Mouse (Mus musculus): ENCODE measurements around the gene Edc3. TPM values are rescaled to one million over a fixed set of nuclear protein-coding genes. Genes with fewer than 3 reads are reported as not detected.

The Edc3 gene
- total RNA-seq (2015) (5.5 and 5.7 TPM in 2 replicates), total RNA-seq (2017) (3.7 and 4.9 TPM in 2 replicates)

DNA sequence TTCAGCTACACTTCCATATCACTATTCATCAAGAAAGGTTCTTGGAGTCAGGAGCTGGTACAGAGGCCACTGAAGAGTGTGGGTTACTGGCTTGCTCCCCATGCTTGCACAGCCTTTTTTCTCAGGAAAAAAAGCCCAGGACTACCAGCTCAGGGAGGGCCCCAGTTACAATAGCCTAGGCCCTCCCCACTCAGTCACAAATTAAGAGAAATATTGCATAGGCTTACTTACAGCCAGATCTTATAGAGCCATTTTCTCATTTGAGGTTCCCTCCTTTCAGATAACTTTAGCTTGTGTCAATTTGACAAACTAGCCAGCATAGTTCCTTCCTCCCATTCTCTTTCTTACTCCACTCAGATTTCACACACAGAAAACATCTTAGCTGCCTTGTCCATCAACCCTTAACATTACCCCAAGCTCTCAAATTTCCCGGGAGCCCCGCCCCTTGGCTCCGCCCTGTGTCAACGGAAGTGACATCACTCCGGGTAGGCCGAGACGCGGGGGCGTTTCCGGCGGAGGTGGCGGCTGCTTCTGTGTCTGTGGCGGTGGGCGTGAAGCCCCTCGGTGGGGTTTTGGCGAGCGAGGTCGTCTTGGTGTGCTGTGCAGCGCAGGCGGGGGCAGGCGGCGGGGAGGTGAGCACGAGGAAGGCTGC, at the start of gene Edc3:
Gene Edc3, plus strand, starts transcription at position 473 of the 652 bp plus-strand sequence.
- ATAC-seq (ENCODE audit: poor library complexity, severe bottlenecking), result peak; percentile 98

DNA sequence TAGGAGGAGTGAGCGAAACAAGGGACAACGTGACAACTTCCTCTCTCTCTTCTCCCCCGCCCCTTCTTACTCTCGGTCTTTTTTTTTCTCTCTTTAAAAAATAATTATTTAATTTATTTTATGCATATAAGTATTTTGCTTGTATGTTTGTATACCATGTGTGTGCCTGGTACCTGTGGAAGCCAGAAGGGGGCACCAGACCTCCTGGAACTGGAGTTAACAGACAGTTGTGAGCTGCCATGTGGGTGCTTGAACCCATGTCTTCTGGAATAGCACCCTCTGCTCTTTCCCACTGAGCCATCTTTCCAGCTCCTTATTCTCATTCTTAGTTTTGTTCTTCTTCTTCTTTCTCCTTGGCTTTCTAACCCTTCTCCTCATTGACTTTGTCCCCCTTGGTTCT, 49.4 kb upstream of the Edc3 start:
- no peak for ATAC-seq (ENCODE audit: poor library complexity, severe bottlenecking)

DNA sequence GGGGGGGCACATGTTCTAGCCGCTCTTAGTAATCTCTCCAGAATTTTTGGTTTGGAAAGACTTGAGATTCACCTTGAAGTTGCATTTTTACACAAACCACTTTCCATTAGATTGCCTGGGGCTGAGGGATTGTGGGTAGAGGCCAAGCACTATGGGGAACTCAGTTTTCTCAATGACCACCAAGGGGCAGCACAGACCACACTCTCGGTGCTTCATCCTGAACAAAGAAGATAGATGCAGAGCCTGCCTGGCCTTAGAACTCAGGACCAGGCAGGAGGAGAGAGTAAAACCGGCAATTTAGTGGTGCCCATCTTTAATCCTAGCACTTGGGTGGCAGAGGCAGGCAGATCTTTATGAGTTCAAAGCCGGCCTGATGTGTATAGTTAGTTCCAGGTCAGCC, 48.6 kb upstream of the Edc3 start:
- peak; percentile 86 for ATAC-seq (ENCODE audit: poor library complexity, severe bottlenecking)

DNA sequence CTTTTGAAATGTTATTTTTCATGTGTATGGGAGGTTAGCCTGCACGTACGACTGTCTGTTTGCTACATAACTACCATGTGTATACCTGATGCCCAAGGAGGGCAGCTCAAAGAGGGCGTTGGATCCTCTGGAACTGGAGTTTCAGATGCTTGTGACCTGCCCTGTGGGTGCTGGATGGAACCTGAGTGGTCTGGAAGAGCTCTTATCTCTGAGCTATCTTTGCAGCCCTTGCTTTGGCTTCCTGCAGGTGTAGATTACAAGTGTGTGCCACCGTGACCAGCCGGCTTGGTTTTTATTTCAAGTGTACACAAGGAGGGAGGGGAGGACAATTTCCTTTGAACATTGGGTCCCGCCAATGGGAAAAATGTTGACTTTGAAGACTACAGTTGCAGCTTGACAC, 47.8 kb upstream of the Edc3 start:
- ATAC-seq (ENCODE audit: poor library complexity, severe bottlenecking), result no peak

DNA sequence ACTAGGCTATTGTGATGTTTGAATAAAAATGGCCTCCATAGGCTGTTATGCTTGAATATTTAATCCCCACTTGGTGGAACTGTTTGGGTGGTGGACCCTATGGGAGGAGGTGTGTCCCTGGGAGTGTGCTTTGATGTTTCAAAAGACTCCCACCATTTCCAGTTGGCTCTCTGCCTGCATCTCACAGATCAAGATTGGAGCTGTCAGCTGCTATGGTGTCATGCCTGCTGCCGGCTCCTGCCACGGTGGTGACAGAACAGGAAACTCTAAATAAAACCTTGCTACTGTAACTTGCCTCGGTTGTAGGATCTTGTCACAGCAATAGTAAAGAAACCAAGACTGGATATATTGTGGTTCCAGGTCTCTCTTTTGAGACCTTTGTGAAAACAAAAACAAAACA, 46.8 kb upstream of the Edc3 start:
- ATAC-seq (ENCODE audit: poor library complexity, severe bottlenecking), result no peak

DNA sequence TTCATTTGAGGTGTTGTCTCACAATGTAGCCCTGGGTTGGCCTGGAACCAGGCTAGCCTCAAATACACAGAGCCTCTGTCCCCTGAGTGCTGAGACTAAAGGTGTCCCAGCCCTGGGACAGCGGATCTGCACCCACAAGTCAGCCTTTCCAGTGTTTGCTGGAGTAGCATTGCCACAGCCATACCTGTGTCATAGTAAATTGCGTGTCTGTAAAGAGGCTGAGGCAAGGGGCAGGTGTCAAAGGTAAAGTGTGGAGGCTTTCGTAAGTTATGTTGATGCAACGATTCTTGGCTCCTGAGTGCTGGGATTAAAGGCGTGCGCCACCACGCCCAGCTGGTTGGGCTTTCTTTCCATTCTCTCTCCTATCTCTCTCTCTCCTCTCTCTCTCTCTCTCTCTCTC, 43.7 kb upstream of the Edc3 start:
- ATAC-seq (ENCODE audit: poor library complexity, severe bottlenecking), result no peak

DNA sequence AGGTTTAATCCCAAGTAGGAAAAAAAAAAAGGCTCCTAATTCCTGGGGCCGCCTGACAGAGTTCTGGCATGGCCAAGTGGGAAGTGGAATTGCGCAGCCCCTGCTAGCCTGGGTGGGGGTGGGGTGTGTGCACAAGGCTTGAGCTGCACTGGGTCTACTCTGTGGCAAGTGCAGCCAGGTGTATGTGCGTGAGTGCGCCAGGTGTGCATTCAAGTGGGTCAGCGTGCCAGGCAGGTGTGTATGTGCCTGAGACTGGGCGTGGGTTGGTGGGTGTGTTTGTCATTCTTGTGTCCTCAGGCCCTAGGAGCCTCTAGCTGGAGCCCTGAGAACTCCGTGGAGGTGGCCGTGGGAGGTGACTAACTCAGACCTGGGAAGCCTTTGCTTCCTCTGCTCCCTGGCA, 41.8 kb upstream of the Edc3 start:
- no peak for ATAC-seq (ENCODE audit: poor library complexity, severe bottlenecking)

DNA sequence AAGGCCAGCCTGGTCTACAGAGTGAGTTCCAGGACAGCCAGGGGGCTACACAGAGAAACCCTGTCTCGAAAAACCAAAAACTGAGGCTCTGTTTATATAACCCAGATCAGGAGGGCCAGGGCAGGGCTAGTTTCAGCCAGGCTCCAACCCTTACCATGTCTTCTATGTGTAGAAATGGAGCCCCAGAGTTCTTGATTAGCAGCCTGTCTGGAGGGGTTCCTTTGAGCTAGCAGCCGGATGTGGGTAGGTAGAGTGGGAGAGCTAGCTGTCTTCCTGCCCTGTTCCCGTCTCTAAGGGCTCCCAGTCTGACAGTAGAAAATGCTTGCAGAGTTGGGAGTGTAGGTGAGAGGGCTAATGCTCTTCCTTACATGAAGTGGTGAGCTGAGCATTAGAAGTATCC, 41.2 kb upstream of the Edc3 start:
- no peak for ATAC-seq (ENCODE audit: poor library complexity, severe bottlenecking)

DNA sequence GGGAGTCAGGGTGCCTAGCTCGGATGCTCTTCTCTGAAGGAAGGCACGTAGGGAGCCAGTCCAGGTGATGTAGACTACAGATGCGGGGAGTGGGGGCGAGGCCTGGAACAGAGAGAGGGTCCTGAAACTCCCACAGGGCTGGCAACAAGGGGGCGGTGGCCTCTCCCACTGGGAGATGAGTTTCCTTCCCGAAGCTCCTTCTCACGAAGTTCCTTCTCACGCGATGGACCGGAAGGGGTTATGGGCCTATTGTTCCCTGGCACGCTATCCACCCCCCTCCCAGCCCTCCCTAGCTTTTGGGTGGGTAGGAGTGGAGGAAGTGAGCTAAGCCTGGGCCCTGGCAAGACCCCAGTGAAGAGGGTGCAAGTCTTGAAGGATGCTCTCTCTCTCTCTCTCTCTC, 40.5 kb upstream of the Edc3 start:
- no peak for ATAC-seq (ENCODE audit: poor library complexity, severe bottlenecking)

DNA sequence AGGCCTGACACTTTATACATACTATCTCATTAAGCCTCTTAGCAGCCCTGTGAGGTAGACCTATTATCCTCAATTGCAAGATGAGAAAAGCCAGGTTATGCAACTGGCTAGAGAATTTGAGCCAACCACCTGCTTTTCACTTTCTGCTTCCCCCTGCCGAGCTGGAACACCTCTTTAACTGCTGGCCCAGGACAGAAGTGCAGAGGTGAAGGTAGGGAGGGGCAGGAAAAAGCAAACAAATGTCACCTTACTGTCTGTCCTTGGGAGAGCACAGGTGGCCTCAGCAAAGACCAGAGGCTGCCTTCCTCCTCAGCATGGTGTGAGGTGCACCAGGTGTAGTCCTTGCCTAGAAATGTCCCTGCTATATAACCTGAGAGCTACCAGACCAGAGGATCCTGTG, 40.1 kb upstream of the Edc3 start:
- no peak for ATAC-seq (ENCODE audit: poor library complexity, severe bottlenecking)

DNA sequence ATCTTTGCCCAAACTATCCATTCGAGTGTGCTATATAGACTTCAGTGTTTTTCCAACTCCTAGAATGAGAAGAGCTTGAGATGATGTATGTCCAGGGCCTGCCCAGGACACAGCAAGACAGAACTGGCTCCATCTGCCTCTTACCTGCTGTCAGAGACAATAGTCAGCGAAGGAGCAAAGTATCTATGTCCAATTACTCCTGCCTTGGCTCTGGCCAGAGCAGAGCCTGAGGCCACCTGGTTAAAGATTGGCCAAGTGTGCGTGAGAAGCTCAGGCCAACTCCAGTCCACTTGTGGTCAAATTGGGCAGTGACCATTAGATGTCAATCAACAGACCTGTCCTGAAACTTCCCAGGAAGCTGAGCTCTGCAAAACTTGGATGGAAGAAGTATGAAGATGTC, 38.8 kb upstream of the Edc3 start:
- no peak for ATAC-seq (ENCODE audit: poor library complexity, severe bottlenecking)

DNA sequence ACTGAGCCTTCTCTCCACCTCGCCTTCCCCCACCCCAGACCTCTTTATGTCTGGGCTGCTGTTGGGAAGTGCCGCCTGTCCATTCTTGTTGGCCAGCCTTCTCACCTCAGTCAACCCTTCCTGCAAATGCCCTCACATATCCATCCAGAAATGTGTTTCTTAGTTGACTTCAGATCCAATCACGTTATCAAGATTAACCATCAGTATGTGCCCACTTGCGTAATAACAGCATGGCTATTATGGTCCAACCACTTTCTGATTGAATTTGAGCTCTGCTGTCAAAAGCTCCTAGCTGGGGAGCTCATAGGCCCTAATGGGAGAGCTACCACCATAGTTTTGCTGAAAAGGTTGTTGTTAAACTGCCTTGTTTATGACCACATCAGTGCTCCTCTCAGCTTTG, 37.3 kb upstream of the Edc3 start:
- ATAC-seq (ENCODE audit: poor library complexity, severe bottlenecking), result no peak

DNA sequence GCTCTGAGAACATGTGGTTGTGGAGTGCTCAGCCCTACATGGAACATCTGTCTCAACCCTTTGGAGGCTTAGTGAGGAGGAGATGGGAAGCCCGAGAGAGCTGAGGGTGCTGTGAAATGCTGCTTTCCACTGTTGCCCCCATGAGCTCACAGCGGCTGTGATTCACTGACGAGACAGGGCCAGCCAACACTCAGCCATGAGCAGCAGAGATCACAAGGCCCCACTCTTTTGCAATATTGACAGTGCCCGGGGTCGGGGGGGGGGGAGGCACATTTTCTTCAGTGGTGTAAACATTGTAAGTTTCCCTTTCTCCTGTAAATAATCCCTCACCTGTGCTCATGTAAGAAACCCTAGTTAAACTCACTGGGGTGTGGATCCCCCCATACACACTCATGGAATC, 36.8 kb upstream of the Edc3 start:
- ATAC-seq (ENCODE audit: poor library complexity, severe bottlenecking), result no peak

DNA sequence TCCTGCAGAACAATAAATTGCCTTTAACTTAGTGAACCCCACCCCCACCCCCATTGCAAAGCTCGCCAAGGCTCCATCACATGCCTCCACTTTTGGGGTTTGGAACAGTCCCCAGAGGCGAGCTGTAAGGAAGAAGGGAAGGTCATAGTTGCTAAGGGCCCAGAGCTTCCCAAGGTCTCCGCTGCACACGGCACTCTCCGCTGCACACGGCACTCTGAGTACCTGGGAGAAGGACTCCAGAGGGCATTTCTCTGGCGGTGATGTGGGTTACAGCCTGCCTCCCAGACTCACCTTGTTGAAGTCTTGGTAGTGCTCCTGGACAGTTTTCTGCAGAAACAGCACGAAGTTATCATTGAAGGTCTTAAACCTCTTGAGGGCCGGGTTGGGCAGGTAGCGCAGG, 26.9 kb upstream of the Edc3 start:
- ATAC-seq (ENCODE audit: poor library complexity, severe bottlenecking), result no peak

DNA sequence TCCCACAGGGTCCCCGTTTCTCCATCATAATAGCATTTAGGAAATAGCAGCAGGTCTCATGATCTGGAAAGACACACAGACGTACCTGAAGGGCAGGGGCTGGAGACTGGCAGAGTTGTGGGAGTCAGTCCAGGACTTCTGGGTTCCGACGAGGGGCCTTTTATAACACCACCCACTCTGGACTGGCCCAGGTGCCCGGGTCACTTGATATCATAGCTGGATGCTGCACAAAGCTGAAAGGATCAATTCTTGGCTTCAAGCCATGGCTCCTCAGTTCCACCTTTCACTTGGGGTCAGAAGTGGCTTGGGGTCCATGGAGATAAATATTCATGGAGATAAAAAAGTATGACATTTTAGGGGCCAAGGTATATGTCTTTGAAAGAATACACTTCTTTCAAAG, 24.8 kb upstream of the Edc3 start, which contains the start of gene Cyp1a2:
Gene Cyp1a2, minus strand, starts transcription at position 184 of the 400 bp plus-strand sequence.
- no peak for ATAC-seq (ENCODE audit: poor library complexity, severe bottlenecking)

DNA sequence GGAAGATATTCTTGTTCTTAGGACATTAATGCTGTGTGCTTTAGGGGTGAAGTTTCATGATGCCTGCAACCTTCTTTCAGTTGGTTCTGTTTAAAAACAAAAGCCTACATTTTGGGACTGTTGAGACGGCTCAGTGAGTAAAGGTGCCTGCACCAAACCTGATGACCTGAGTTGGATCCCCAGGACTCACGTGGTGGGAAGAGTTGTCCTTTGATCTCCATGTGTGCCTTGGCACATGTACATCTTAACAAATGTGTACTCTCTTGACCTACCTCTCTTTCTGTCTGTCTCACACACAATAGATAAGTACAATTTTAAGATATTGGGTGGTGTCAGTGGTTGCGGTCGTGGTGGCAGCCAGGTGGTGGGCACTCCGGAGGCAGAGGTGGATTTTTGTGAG, 22.3 kb upstream of the Edc3 start:
- no peak for ATAC-seq (ENCODE audit: poor library complexity, severe bottlenecking)

DNA sequence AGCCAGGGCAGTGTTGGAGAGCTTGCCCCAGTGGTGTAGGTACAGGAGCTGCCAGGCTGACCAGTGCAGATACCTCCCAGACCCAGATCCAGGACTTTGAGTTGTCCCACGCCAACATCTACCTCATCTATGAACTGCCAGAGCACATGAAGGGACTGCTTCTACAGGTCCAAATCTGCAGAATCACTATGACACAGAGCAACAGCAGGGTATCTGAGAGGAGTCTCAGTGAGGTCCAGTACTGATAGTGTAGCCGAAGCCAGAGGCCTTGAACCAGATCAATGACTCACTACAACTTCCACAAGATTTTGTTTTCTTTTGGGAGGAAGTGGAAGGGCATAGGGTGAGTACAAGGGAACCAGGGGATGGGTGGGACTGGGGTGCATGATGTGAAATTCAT, 20.6 kb upstream of the Edc3 start, which contains the start of gene Cyp1a1:
Gene Cyp1a1, plus strand, starts transcription at position 178 of the 400 bp plus-strand sequence.
- no peak for ATAC-seq (ENCODE audit: poor library complexity, severe bottlenecking)

DNA sequence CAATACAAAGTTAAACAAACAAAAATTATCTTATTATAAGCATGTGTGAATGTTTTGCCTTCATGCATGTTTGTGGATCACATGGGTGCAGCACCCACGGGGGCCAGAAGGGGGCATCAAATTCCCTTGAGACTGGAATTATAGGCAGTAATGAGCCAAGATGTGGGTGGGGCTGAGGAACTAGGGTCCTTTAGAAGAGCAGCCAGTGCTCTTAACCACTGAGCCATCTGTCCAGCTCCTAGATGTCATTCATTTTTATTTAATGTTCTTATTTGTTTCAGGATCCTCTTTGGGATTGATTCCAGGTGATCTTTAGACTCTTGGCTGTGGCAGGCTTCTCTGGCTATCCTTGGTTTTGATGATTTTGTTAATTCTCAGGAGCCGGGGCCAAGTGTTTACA, 20.2 kb upstream of the Edc3 start:
- ATAC-seq (ENCODE audit: poor library complexity, severe bottlenecking), result peak; percentile 43; the same call in 1 of the 2 replicates

DNA sequence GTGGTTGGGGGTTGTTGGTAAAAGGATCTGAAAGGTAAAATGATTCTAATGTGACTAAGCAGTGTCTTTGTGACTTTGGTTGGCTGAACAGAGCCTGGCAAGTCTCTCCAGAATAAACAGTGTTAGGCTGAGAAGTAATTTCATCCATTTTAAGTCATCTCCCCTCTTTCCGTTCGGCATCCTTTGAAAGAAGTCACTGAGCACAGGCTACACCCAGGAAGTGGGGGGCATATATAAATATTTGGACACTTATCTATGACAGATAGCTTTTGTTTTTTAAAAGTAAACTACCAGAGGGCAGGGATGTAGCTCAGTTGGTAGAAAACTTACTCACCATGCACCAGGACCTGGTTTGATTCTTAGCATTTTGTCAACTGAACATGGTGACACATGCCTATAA, 19.7 kb upstream of the Edc3 start:
- no peak for ATAC-seq (ENCODE audit: poor library complexity, severe bottlenecking)

DNA sequence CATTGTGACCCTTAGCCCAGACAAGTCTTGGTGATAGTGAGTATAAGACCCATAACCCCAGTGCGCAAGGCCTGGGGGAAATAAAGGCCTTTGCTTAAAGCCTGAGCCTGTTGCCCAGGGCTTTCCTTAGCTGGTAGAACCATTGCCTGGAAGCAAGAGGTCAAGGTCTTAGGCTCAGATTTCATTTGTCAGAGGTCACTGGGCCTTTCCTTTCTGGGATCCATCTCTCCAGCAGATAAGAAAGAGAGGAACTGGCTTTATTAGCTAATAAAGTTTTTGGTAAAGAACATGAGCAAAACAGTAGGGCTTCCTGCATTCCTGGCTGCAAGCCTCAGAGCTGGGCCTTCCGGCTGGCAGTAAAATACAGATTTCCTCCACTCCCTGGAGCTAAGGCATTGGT, 14.2 kb upstream of the Edc3 start:
- no peak for ATAC-seq (ENCODE audit: poor library complexity, severe bottlenecking)

DNA sequence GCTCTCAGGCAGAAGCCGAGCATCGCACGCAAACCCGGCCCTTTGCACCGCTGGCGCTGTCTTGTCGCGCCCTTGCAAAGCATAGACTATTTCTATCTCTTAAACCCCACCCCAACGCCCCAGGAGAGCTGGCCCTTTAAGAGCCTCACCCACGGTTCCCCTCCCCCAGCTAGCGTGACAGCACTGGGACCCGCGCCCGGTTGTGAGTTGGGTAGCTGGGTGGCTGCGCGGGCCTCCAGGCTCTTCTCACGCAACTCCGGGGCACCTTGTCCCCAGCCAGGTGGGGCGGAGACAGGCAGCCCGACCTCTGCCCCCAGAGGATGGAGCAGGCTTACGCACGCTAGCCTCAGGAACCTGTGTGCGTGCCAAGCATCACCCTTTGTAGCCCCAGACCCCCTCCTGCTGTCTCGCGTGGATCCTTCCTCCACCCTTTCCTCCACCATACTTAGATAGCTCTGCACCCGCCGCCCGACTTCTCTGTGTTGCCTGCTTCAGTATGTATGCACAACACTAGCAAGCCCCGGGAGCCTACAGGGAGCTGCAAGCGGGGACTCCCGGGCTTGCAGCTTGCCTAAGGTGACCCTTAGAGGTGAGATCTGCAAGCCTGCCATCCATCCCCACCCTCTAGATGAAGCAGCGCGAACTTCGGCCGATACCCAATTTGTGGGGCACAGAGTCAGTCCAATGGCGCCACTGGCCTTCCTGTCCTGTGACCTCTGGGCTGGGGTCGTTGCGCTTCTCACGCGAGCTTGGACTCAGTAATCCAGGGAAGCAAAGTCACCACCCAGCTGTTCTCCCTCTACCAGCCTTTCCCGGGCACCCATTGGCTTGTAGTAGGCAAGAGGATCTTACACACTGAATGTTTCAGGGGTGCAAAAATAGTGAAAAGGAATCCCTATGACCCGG, 11.7 kb upstream of the Edc3 start:
- no peak for ATAC-seq (ENCODE audit: poor library complexity, severe bottlenecking)

DNA sequence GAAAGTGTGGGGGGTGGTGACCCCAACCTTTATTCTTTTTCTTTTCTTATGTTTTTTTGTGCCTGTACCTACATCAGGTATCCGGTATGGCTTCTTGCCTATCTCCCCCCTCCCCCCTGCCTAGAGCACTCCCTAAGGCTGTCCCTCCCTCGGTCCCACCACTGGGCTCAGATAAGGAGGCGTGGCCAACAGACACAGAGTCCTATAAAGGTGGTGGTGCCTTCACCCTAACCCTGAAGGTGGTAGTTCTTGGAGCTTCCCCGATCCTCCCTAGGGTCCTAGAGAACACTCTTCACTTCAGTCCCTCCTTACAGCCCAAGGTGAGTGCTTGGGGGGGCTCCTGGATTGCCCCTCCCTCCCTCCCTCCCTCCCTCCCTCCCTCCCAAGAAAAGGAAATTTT, 11.0 kb upstream of the Edc3 start:
- ATAC-seq (ENCODE audit: poor library complexity, severe bottlenecking), result no peak

All from megakaryocyte, adult 5-6 weeks (primary cell).